Mouse (Mus musculus) midbrain, embryonic 11.5 days (tissue): ENCODE data around the gene Gm45194. TPM values are rescaled to one million over a fixed set of nuclear protein-coding genes. Genes with fewer than 3 reads are reported as not detected.
A peak's percentile ranks its signal among the peaks of the same experiment; 100 is the strongest.

Experiments used
- ATAC-seq: fragments of 200-750 bp; cut with Nextera tagmentation; 2 replicates; pipeline ENCODE4 v1.8.0; 2017; ENCODE audit warnings: moderate TSS enrichment, moderate library complexity; ENCODE audit not compliant: low FRiP score
- DNase-seq: peaks from one replicate; pipeline ENCODE4 v3.0.0; 2015; ENCODE audit warnings: low spot score; ENCODE audit errors: missing footprints
- H3K27ac ChIP-seq: fragments of 300-500 bp; sonication (generic); 2 replicates; pipeline ENCODE4 v1.5.1; 2014; ENCODE audit warnings: low read depth, low read length
- H3K27me3 ChIP-seq: fragments of 300-500 bp; sonication (generic); 2 replicates; pipeline ENCODE4 v1.6.1; 2014; ENCODE audit warnings: mild to moderate bottlenecking, low read length, moderate library complexity, mixed read lengths; ENCODE audit not compliant: control insufficient read depth, insufficient read depth
- H3K36me3 ChIP-seq: fragments of 300-500 bp; sonication (generic); 2 replicates; pipeline ENCODE4 v1.6.1; 2014; ENCODE audit warnings: mild to moderate bottlenecking, low read length, moderate library complexity, mixed read lengths; ENCODE audit not compliant: control insufficient read depth, insufficient read depth
- H3K4me1 ChIP-seq: fragments of 300-500 bp; sonication (generic); 2 replicates; pipeline ENCODE4 v1.6.1; 2014; ENCODE audit warnings: low read length; ENCODE audit not compliant: control insufficient read depth, insufficient read depth
- H3K4me2 ChIP-seq: fragments of 300-500 bp; sonication (generic); 2 replicates; pipeline ENCODE4 v1.6.1; 2014; ENCODE audit warnings: mild to moderate bottlenecking, moderate library complexity
- H3K4me3 ChIP-seq: fragments of 300-500 bp; sonication (generic); 2 replicates; pipeline ENCODE4 v1.5.1; 2014; ENCODE audit warnings: low read depth, low read length
- H3K9ac ChIP-seq: fragments of 300-500 bp; sonication (generic); 2 replicates; pipeline ENCODE4 v1.6.1; 2014; ENCODE audit warnings: low read length
- H3K9me3 ChIP-seq: fragments of 300-500 bp; sonication (generic); 2 replicates; pipeline ENCODE4 v1.6.1; 2016; ENCODE audit warnings: low read length; ENCODE audit not compliant: control insufficient read depth
- WGBS: fragments of 180-500 bp; shearing (Covaris S2); extraction: QIAGEN DNeasy Blood & Tissue Kit; methylation state at CpG from one replicate; pipeline ENCODE4 v1.1.7; 2014; 5-methylcytosine and 5-hydroxymethylcytosine counted together
- polyA plus RNA-seq: library from polyadenylated mRNA; unstranded; fragments of >200 nt; fragmentation: Nextera tagmentation; extraction: Ambion mirVana; gene quantifications from 2 replicates; pipeline ENCODE4 v1.2.1, GENCODE M21; 2014

The Gm45194 gene
- 0.57 and 0.85 TPM in 2 replicates for polyA plus RNA-seq

DNA sequence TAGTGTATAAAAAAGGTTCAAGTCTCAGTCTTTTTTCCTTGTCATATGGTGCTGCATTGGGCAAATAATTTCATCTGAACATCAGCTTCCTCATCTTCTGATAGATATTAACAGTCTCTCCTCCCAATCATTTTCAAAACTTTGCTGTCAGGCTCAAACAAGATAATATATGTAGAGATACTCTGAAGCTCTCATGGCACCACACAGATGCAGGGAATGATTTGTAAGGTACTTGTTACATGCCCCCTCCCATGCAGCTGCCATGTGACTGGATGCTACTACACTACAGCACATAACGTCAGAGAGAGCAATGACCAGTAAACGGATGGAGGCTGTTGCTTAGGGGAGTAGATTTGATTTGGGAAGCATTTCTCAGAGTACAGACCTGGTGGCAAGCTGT, at the start of gene Gm45194:
Gene Gm45194, plus strand, starts transcription at position 301 of the 400 bp plus-strand sequence.
- Histone ChIP-seq H3K4me1 (no peaks in the 10 kb centered on the region), H3K27ac (no peak within 1 kb of the TSS), H3K9me3 (no peaks in the 10 kb centered on the region), H3K9ac (no peak within 1 kb of the TSS), H3K4me2 (no peak within 1 kb of the TSS), H3K4me3 (no peak within 1 kb of the TSS), H3K27me3 (peaks cover 8% of the 10 kb centered on the region), H3K36me3 (no peaks in the 10 kb centered on the region)
- ATAC-seq: no peak
- no peak for DNase-seq
- 49% methylated on average over 2 of the region's 2 CpGs for WGBS

DNA sequence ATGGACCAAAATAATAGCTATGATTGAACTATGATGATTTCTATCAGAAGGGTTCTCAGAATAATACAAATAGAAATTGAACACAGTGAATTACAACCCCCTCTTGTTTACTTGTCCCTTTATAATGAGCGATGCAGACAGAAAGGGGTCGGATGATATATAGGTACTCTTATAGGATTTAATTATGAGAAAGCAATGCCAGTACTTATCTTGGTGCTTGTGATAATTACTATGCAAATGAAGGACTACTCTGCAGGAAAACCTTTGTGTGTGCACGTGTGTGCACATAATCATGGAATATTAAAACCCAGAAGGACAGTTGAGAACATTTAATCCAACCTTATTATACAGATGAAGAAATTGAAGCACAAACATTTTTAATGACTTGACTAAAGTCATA, 35.3 kb upstream of the Gm45194 start:
- Histone ChIP-seq H3K4me3 (no peak overlapping the region), H3K36me3 (no peaks in the 10 kb centered on the region), H3K4me1 (no peaks in the 10 kb centered on the region), H3K9me3 (no peaks in the 10 kb centered on the region), H3K9ac (no peak overlapping the region), H3K27ac (no peak overlapping the region), H3K27me3 (no peaks in the 10 kb centered on the region), H3K4me2 (no peak overlapping the region)
- ATAC-seq (no peak), DNase-seq (no peak)
- 68% methylated on average over 3 of the region's 3 CpGs for WGBS

DNA sequence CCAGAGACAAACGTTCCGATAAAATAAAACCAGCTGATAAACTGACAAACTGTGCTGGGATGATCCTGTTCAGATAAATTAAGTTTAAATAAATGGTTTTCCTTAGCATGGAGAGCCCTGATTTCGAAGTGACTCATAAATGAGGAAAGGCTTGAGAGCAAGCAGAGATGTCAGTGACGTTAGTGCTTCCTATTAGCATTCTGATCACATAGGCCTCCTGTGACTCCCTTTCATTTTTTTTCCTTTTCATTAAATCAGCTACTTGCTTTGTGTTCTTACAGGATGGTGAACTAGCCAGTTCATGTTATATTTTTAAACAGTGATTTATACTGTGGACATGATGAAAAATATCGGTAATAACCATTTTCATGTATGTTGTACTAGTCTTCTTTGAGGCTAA, 9.9 kb upstream of the Gm45194 start:
- Histone ChIP-seq H3K36me3 (no peaks in the 10 kb centered on the region), H3K9ac (no peak overlapping the region), H3K27me3 (no peaks in the 10 kb centered on the region), H3K4me3 (no peak overlapping the region), H3K4me2 (no peak overlapping the region), H3K4me1 (no peaks in the 10 kb centered on the region), H3K27ac (no peak overlapping the region), H3K9me3 (no peaks in the 10 kb centered on the region)
- 78% methylated on average over 5 of the region's 5 CpGs for WGBS
- ATAC-seq (no peak), DNase-seq (no peak)

DNA sequence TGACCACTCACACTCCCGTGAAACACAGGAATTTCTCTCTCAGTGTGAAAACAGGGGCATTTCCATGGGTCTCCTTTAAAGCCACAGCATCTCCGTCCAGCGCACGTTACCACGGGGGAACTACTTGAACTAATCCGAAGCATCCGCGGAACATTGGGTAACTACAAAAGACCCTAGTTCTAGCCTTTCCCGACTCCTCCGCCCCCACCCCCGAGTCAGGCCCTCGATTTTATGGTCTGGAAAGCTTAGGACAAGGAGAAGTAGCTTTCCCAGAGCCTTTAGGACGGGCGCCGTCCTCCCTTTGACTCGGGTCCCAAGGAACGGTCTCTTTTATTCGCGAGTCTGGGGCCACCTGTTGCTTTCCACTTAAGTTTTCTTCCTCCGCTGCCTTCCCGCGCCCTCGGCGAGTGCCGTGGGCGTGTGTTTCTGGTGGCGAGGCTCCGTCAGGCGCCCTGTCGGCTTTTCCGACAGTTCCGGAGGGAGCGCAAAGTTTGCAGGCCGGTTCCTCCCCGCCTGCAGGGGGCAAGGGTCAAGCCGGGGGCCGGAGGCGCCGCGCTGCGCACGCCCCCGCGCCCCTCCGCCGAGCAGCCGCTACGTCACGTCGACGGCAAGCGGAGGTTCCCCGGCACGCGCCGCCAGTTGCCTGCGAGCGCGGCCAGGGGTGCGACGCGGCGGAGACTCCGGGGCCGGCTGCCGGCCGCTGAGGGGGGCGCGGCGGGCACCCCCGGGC, 3.3 kb downstream of the Gm45194 start:
- Histone ChIP-seq H3K4me1 (no peaks in the 10 kb centered on the region), H3K4me2 (peak overlapping the region; percentile 53), H3K4me3 (peak overlapping the region; percentile 33), H3K9me3 (no peaks in the 10 kb centered on the region), H3K27me3 (peaks cover 8% of the 10 kb centered on the region), H3K27ac (no peak overlapping the region), H3K9ac (peak overlapping the region; percentile 34), H3K36me3 (no peaks in the 10 kb centered on the region)
- 28% methylated on average over 61 of the region's 71 CpGs for WGBS
- ATAC-seq (peak; percentile 79), DNase-seq (peak; percentile 91)

DNA sequence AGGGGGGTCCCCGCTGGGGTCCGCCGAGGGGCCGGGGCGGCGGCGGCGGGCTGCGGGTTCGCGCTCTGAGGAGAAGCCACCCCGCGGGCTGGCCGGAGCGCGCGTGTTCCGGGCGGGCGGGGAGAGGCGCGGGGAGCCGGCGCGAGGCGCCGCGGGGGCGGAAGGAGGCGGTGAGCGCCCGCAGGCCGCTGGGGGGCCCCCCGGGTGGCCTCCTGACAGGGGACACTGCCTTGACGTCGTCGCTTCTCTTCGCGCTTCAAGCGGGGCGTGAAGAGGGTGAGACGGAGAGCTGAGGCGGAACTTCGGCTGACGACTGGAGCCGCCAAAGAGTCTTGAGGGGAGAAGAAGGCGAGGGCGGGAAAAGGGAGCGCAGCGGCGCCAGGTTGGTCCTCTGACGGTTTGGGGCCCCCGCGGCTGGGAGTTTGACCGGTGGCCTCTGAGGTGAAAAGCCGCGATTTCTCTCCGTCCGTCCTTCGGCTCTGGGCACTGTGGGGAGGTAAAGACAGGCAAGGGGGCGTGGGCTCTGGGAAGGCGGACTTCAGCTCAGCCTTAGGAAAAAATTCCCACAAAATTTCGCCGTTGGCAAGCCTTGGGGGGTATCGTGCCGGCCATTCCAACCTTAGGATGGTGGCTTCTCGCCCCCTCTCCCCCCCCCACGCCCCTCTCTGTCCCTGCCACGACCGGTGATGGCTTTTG, 4.0 kb downstream of the Gm45194 start:
- Histone ChIP-seq H3K4me1 (no peaks in the 10 kb centered on the region), H3K9me3 (no peaks in the 10 kb centered on the region), H3K36me3 (no peaks in the 10 kb centered on the region), H3K9ac (peak overlapping the region; percentile 34), H3K4me3 (peak overlapping the region; percentile 33), H3K27me3 (peaks cover 8% of the 10 kb centered on the region), H3K27ac (no peak overlapping the region), H3K4me2 (peak overlapping the region; percentile 53)
- peak; percentile 79 for ATAC-seq
- 27% methylated on average over 65 of the region's 70 CpGs for WGBS
- DNase-seq: peak; percentile 86

DNA sequence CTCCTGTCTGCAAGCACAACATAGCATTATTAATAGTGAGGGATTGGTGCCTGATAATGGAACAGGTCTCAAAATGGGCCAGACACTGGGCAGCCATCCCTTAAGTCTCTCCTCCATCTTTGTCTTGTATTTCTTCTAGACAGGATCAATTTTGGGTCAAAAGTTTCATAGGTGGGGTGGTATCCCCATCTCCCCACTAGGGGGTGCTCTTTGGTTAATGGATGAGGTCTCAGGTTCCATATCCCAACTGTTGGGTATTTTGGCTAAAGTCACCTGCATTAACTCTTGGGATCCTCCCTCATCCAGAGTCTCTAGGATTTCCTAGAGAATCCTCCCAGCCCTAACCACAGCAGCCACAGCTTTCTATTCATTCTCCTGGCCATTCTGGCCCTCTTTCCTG, 26.2 kb downstream of the Gm45194 start:
- no peak overlapping the region for H3K9ac ChIP-seq
- H3K4me2 ChIP-seq: no peak overlapping the region
- ATAC-seq (no peak), DNase-seq (no peak)
- H3K4me1 ChIP-seq: no peaks in the 10 kb centered on the region
- no peak overlapping the region for H3K4me3 ChIP-seq
- no peaks in the 10 kb centered on the region for H3K27me3 ChIP-seq
- no peaks in the 10 kb centered on the region for H3K9me3 ChIP-seq
- H3K27ac ChIP-seq: no peak overlapping the region
- no peaks in the 10 kb centered on the region for H3K36me3 ChIP-seq

DNA sequence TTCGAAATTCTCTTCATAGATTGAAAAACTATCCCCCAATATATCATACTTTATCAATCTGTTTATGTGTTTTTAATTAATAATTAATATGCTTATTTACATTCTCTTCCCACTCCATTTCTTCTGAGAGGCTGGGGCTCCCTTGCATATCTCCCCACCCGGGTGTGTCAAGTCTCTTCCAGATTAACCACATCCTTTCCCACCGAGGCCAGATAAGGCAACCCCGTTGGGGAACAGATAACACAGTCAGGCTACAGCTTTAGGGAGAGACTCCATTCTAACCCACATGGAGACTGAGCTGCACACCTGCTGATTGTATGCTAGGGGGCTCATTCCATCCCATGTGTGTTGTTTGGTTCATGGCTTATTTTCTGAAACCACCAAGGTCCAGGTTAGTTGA, 69.7 kb downstream of the Gm45194 start:
- H3K9ac ChIP-seq: no peak overlapping the region
- no peaks in the 10 kb centered on the region for H3K36me3 ChIP-seq
- H3K27ac ChIP-seq: no peak overlapping the region
- no peaks in the 10 kb centered on the region for H3K4me1 ChIP-seq
- 83% methylated on average over 4 of the region's 4 CpGs for WGBS
- no peak for ATAC-seq
- no peaks in the 10 kb centered on the region for H3K27me3 ChIP-seq
- H3K9me3 ChIP-seq: no peaks in the 10 kb centered on the region
- DNase-seq: no peak
- no peak overlapping the region for H3K4me2 ChIP-seq
- H3K4me3 ChIP-seq: no peak overlapping the region

DNA sequence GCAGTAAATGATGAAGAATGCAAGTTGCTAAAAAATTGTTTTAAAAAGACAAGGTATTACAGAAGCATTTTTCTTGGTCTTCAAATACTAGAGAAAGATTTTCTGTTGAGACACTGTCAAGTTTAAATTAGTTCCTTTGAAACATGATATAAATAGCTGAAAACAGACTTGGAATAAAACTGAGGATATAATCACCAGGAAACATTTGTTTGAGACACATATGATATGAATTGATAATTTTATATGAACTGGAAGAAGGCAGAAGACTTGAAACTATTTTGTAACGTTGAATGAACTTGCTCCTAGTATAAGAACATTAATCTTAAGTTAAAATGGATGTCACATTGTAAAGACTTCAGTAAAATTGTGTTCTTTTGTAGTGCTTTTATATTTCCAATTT, 108.5 kb downstream of the Gm45194 start:
- Histone ChIP-seq H3K36me3 (no peaks in the 10 kb centered on the region), H3K27ac (no peak overlapping the region), H3K4me3 (no peak overlapping the region), H3K27me3 (no peaks in the 10 kb centered on the region), H3K9ac (no peak overlapping the region), H3K9me3 (no peaks in the 10 kb centered on the region), H3K4me1 (no peaks in the 10 kb centered on the region), H3K4me2 (no peak overlapping the region)
- ATAC-seq (no peak), DNase-seq (no peak)
- WGBS: 48% methylated on average over 1 of the region's 1 CpGs

DNA sequence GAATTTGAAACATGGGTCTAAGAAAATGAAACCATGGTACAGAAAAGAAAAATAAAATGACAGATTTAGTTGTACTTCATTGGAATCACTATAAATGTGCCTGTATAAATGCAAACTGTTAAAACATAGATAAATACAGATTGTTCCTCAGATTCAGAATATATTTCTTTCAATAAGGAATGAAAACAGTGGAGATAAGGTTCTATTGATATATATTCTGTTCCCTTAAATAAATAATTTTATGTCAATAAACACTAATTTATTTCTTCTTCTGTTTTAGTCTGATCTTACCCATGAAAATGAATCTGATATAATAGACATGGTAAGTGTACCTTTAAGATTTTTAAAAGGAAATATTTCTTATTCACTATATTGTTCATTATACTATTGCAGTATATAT, 119.5 kb downstream of the Gm45194 start, which contains the start of gene Tex16:
Gene Tex16, plus strand, starts transcription at position 301 of the 400 bp plus-strand sequence.
- Histone ChIP-seq H3K9me3 (no peaks in the 10 kb centered on the region), H3K36me3 (no peaks in the 10 kb centered on the region), H3K9ac (no peak within 1 kb of the TSS), H3K27me3 (no peaks in the 10 kb centered on the region), H3K4me2 (no peak within 1 kb of the TSS), H3K4me1 (no peaks in the 10 kb centered on the region), H3K4me3 (no peak within 1 kb of the TSS), H3K27ac (no peak within 1 kb of the TSS)
- ATAC-seq (no peak), DNase-seq (no peak)
